Mouse (Mus musculus): ENCODE data around the gene Tmc5.

DNA sequence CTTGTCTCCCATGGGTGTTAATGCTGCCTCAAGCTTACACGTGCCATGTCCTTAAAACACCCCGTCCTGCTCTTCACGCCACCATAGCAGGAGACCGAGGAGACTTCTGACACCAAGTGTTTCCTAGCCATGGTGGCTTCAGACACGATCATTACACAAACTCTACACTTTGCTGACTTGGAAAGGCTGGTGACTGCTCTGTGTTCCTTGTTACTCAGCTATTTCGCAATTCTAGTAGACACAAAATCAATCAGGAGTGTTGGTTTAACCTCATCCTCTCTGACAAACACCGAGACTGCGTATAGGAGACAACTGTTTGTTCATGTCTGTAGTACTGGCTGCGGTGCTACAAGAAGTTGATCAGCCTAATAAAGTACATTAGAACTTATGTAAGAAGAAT lies 101.8 kb downstream of the Tmc5 start:
- TF ChIP-seq CTCF (IDR thresholded peaks at IDR 0.05; ENCODE audit: extremely low read depth, insufficient read depth, insufficient read length, insufficient replicate concordance): no peak
- no peak for TF ChIP-seq POLR2A (IDR thresholded peaks at IDR 0.05; ENCODE audit: low read depth, low read length)
